Mouse (Mus musculus) stomach, embryonic 14.5 days (tissue): Measurements from ENCODE around the gene Coa5. TPM values are rescaled to one million over a fixed set of nuclear protein-coding genes. Genes with fewer than 3 reads are reported as not detected.
A peak's percentile ranks its signal among the peaks of the same experiment; 100 is the strongest.

Experiments
- ATAC-seq: fragments of 200-750 bp; cut with Nextera tagmentation; 2 replicates; pipeline ENCODE4 v1.8.0; 2017; ENCODE audit warnings: low read depth, moderate TSS enrichment; ENCODE audit not compliant: insufficient number of reproducible peaks, insufficient read depth, low FRiP score
- H3K27ac ChIP-seq: fragments of 300-500 bp; sonication (generic); 2 replicates; pipeline ENCODE4 v1.5.1; 2014; ENCODE audit warnings: mild to moderate bottlenecking, low read length, moderate library complexity, mixed read lengths
- H3K27me3 ChIP-seq: fragments of 300-500 bp; sonication (generic); 2 replicates; pipeline ENCODE4 v1.6.1; 2014; ENCODE audit warnings: low read length, control low read depth, mixed read lengths; ENCODE audit not compliant: control insufficient read depth, insufficient read depth
- H3K36me3 ChIP-seq: fragments of 300-500 bp; sonication (generic); 2 replicates; pipeline ENCODE4 v1.6.1; 2014; ENCODE audit warnings: mild to moderate bottlenecking, control low read depth, low read length, moderate library complexity, mixed read lengths; ENCODE audit not compliant: control insufficient read depth, insufficient read depth
- H3K4me1 ChIP-seq: fragments of 300-500 bp; sonication (generic); 2 replicates; pipeline ENCODE4 v1.6.1; 2014; ENCODE audit warnings: low read length, control low read depth, mixed read lengths; ENCODE audit not compliant: control insufficient read depth, insufficient read depth
- H3K4me2 ChIP-seq: fragments of 300-500 bp; sonication (generic); replicated peaks from 2 replicates; pipeline ENCODE4 v1.6.1; 2014; ENCODE audit warnings: low read depth, low read length, control low read depth
- H3K4me3 ChIP-seq: fragments of 300-500 bp; sonication (generic); 2 replicates; pipeline ENCODE4 v1.5.1; 2014; ENCODE audit warnings: low read depth, low read length, control low read depth
- H3K9ac ChIP-seq: fragments of 300-500 bp; sonication (generic); replicated peaks from 2 replicates; pipeline ENCODE4 v1.6.1; 2014; ENCODE audit warnings: low read depth, mild to moderate bottlenecking, control low read depth, low read length, moderate library complexity, mixed read lengths
- H3K9me3 ChIP-seq: fragments of 300-500 bp; sonication (generic); 2 replicates; pipeline ENCODE4 v1.6.1; 2016; ENCODE audit warnings: low read depth, low read length, control low read depth; ENCODE audit not compliant: control insufficient read depth
- WGBS: fragments of 180-500 bp; shearing (Covaris S2); extraction: QIAGEN DNeasy Blood & Tissue Kit; methylation state at CpG from one replicate; pipeline ENCODE4 v1.1.7; 2014; 5-methylcytosine and 5-hydroxymethylcytosine counted together
- polyA plus RNA-seq: library from polyadenylated mRNA; unstranded; fragments of >200 nt; fragmentation: Nextera tagmentation; extraction: Ambion mirVana; gene quantifications from 2 replicates; pipeline ENCODE4 v1.2.1, GENCODE M21; 2014

Coa5 gene
- polyA plus RNA-seq: 45.7 and 48.3 TPM in 2 replicates

GRCm38 (mm10) chr1:37429366-37430296 is at the start of gene Coa5, which contains the start of gene Unc50:
Gene Coa5, minus strand, starts transcription at chr1:37430103.
Gene Unc50, plus strand, starts transcription at chr1:37430139.
- Histone ChIP-seq H3K4me1 (peaks cover 14% of the 10 kb centered on the region), H3K27ac (peak within 1 kb of the TSS; percentile 70), H3K9ac (peak within 1 kb of the TSS; percentile 89), H3K9me3 (no peaks in the 10 kb centered on the region), H3K27me3 (no peaks in the 10 kb centered on the region), H3K4me2 (peak within 1 kb of the TSS; percentile 61), H3K4me3 (peak within 1 kb of the TSS; percentile 93), H3K36me3 (peaks cover 26% of the 10 kb centered on the region)
- peak; percentile 98 for ATAC-seq
- 2% methylated on average over 56 of the region's 57 CpGs for WGBS

DNA sequence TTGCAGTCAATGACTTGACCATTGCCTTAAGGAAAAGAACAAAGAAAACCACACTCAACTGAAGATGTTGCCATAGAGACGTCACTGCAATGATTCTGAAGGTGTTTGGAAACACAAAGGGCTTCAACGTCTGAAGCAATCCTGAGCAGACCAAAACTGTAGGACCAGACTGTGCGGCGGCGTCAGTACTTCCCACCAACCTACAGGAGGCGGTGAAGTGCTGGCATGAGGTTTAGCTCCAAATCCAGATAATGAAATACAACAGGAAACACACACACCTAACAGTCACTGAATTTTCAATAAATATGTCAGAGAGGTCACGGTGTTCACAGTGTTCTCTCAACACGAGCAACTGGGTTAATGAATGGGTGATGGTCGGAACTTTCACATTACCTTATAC is 49.2 kb upstream of the Coa5 start:
- H3K4me3 ChIP-seq: no peak overlapping the region
- 0 out of 2 replicates have a peak, but pooled peaks cover 3% of the 10 kb centered on the region for H3K4me1 ChIP-seq
- H3K36me3 ChIP-seq: no peaks in the 10 kb centered on the region
- no peaks in the 10 kb centered on the region for H3K27me3 ChIP-seq
- H3K4me2 ChIP-seq: no peak overlapping the region
- no peak overlapping the region for H3K27ac ChIP-seq
- H3K9ac ChIP-seq: no peak overlapping the region
- no peak for ATAC-seq
- WGBS: 75% methylated on average over 9 of the region's 9 CpGs
- no peaks in the 10 kb centered on the region for H3K9me3 ChIP-seq

DNA sequence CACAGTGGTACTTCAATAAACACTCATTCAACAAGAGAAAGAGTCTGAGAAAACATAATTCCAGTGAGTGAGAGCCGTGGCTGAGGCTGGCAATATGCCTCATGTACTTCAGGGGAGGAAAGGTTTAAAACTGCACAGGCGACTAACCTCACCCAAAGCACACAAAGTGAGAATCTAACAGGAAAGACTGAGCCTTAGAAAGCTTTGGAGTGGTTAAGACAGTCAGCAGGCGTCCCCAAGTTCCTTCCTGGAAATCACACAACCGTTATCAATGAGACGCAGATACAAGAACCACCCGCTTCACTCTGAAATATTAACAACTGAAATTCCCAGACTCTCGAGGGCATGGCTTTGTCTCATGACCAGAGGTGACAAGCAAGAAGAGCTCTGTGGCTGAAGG is 48.5 kb upstream of the Coa5 start:
- ATAC-seq: no peak
- no peaks in the 10 kb centered on the region for H3K27me3 ChIP-seq
- no peak overlapping the region for H3K4me2 ChIP-seq
- WGBS: 55% methylated on average over 7 of the region's 7 CpGs
- H3K9me3 ChIP-seq: no peaks in the 10 kb centered on the region
- no peak overlapping the region for H3K27ac ChIP-seq
- H3K9ac ChIP-seq: no peak overlapping the region
- no peak overlapping the region for H3K4me3 ChIP-seq
- H3K36me3 ChIP-seq: no peaks in the 10 kb centered on the region
- 0 out of 2 replicates have a peak, but pooled peaks cover 3% of the 10 kb centered on the region for H3K4me1 ChIP-seq

GRCm38 (mm10) chr1:37477928-37478327 is 48.0 kb upstream of the Coa5 start:
- no peak for ATAC-seq
- Histone ChIP-seq H3K36me3 (no peaks in the 10 kb centered on the region), H3K9ac (no peak overlapping the region), H3K4me2 (no peak overlapping the region), H3K9me3 (no peaks in the 10 kb centered on the region), H3K4me1 (0 out of 2 replicates have a peak, but pooled peaks cover 3% of the 10 kb centered on the region), H3K27me3 (no peaks in the 10 kb centered on the region), H3K4me3 (no peak overlapping the region), H3K27ac (no peak overlapping the region)
- WGBS: 38% methylated on average over 5 of the region's 5 CpGs

DNA sequence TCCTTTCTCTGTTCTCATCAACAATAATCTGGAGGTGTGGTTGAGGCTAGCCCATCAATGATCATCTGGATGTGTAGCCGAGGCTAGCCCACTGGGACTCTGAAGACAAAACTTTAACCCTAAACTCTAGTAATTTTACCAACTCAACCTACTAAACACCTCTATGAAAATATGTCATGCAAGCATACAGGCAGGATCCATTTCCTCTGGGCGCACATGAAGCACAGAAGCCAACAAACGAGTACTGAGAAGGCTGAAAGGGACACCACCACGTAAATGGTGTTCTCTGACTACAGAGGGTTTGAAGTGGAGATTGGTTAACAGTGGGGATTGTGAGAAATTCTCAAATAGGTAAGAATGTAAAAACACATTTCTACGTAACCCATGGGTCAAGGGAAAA is 47.3 kb upstream of the Coa5 start:
- no peaks in the 10 kb centered on the region for H3K27me3 ChIP-seq
- no peaks in the 10 kb centered on the region for H3K36me3 ChIP-seq
- ATAC-seq: no peak
- H3K4me3 ChIP-seq: no peak overlapping the region
- WGBS: 92% methylated on average over 5 of the region's 5 CpGs
- no peak overlapping the region for H3K4me2 ChIP-seq
- no peak overlapping the region for H3K27ac ChIP-seq
- 0 out of 2 replicates have a peak, but pooled peaks cover 3% of the 10 kb centered on the region for H3K4me1 ChIP-seq
- no peaks in the 10 kb centered on the region for H3K9me3 ChIP-seq
- no peak overlapping the region for H3K9ac ChIP-seq

DNA sequence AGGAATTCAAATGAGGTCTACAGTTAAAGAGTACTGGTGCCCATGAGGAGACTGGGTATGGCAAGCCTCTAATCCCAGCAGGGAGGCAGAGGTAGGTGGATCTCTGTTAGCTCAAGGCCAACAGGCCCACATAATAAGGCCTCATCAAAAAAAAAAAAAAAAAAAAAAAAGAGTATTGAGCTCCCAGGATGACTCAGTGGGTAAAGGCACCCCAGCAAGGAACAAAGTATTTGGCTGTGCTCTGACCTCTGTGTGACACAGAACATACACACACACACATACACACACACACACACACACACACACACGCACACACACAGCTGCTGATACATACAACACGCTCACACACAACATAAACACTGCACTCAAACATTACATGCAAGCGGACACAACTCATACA is 45.4 kb upstream of the Coa5 start:
- Histone ChIP-seq H3K4me2 (no peak overlapping the region), H3K36me3 (no peaks in the 10 kb centered on the region), H3K27ac (no peak overlapping the region), H3K4me3 (no peak overlapping the region), H3K9ac (no peak overlapping the region), H3K9me3 (no peaks in the 10 kb centered on the region), H3K27me3 (no peaks in the 10 kb centered on the region), H3K4me1 (0 out of 2 replicates have a peak, but pooled peaks cover 3% of the 10 kb centered on the region)
- no peak for ATAC-seq
- 91% methylated on average over 3 of the region's 3 CpGs for whole genome bisulfite sequencing

- 91% methylated on average over 6 of the region's 6 CpGs for WGBS
Observed at GRCm38 (mm10) chr1:37474634-37475190, 44.8 kb upstream of the Coa5 start.

GRCm38 (mm10) chr1:37474046-37474445 is 44.1 kb upstream of the Coa5 start:
- Histone ChIP-seq H3K27me3 (no peaks in the 10 kb centered on the region), H3K27ac (0 out of 2 replicates have a peak overlapping the region, but pooled peaks have one; percentile 52), H3K9ac (no peak overlapping the region), H3K4me2 (no peak overlapping the region), H3K4me1 (0 out of 2 replicates have a peak, but pooled peaks cover 3% of the 10 kb centered on the region), H3K4me3 (no peak overlapping the region), H3K36me3 (no peaks in the 10 kb centered on the region), H3K9me3 (no peaks in the 10 kb centered on the region)
- no peak for ATAC-seq
- 81% methylated on average over 8 of the region's 8 CpGs for WGBS

More at GRCm38 (mm10) chr1:37474634-37475190, 44.8 kb upstream of the Coa5 start:
- no peaks in the 10 kb centered on the region for H3K27me3 ChIP-seq
- no peak for ATAC-seq
- no peaks in the 10 kb centered on the region for H3K9me3 ChIP-seq
- H3K27ac ChIP-seq: 0 out of 2 replicates have a peak overlapping the region, but pooled peaks have one; percentile 52
- H3K4me2 ChIP-seq: no peak overlapping the region
- H3K9ac ChIP-seq: no peak overlapping the region
- H3K4me1 ChIP-seq: 0 out of 2 replicates have a peak, but pooled peaks cover 3% of the 10 kb centered on the region
- H3K4me3 ChIP-seq: no peak overlapping the region
- no peaks in the 10 kb centered on the region for H3K36me3 ChIP-seq
